Mouse (Mus musculus): ENCODE results near the gene Faah. TPM values are rescaled to one million over a fixed set of nuclear protein-coding genes. Genes with fewer than 3 reads are reported as not detected.

The Faah gene
- polyA plus RNA-seq, 1 experiment = 34.7 TPM

- DNase-seq = no peak
Observed at GRCm38 (mm10) chr4:116001206-116001605, 16.5 kb downstream of the Faah start.

GRCm38 (mm10) chr4:116000671-116001070 lies 17.1 kb downstream of the Faah start:
- Histone ChIP-seq H3K4me3 (ENCODE audit: insufficient read depth, low read depth, low read length) (no peak overlapping the region), H3K27ac (ENCODE audit: insufficient read depth, low read depth, low read length) (no peak overlapping the region), H3K36me3 (ENCODE audit: control insufficient read depth, insufficient read depth, low read length) (no peaks in the 10 kb centered on the region), H3K27me3 (replicated peaks; ENCODE audit: control insufficient read depth, insufficient read depth, low read length) (no peaks in the 10 kb centered on the region), H3K4me1 (ENCODE audit: control insufficient read depth, insufficient read depth, low read length) (no peaks in the 10 kb centered on the region)
- no peak for DNase-seq
- TF ChIP-seq POLR2A (IDR thresholded peaks at IDR 0.05; ENCODE audit: low read depth, low read length) = no peak
- TF ChIP-seq CTCF (conservative IDR thresholded peaks at IDR 0.05; ENCODE audit: insufficient read depth, insufficient read length, low read depth, low read length) = no peak
- 65% methylated on average over 6 of the region's 6 CpGs for WGBS

More at GRCm38 (mm10) chr4:116001206-116001605, 16.5 kb downstream of the Faah start:
- Histone ChIP-seq H3K27ac (ENCODE audit: insufficient read depth, low read depth, low read length) (no peak overlapping the region), H3K36me3 (ENCODE audit: control insufficient read depth, insufficient read depth, low read length) (no peaks in the 10 kb centered on the region), H3K4me3 (ENCODE audit: insufficient read depth, low read depth, low read length) (no peak overlapping the region), H3K27me3 (replicated peaks; ENCODE audit: control insufficient read depth, insufficient read depth, low read length) (no peaks in the 10 kb centered on the region), H3K4me1 (ENCODE audit: control insufficient read depth, insufficient read depth, low read length) (no peaks in the 10 kb centered on the region)
- TF ChIP-seq POLR2A (IDR thresholded peaks at IDR 0.05; ENCODE audit: low read depth, low read length) (no peak), CTCF (conservative IDR thresholded peaks at IDR 0.05; ENCODE audit: insufficient read depth, insufficient read length, low read depth, low read length) (no peak)
- 75% methylated on average over 4 of the region's 4 CpGs for WGBS

GRCm38 (mm10) chr4:115996729-115997128 lies 21.0 kb downstream of the Faah start:
- DNase-seq = no peak
- H3K4me3 ChIP-seq (ENCODE audit: insufficient read depth, low read depth, low read length) = no peak overlapping the region
- H3K36me3 ChIP-seq (ENCODE audit: control insufficient read depth, insufficient read depth, low read length) = no peaks in the 10 kb centered on the region
- H3K4me1 ChIP-seq (ENCODE audit: control insufficient read depth, insufficient read depth, low read length) = no peaks in the 10 kb centered on the region
- no peak for TF ChIP-seq POLR2A (IDR thresholded peaks at IDR 0.05; ENCODE audit: low read depth, low read length)
- H3K27me3 ChIP-seq (replicated peaks; ENCODE audit: control insufficient read depth, insufficient read depth, low read length) = no peaks in the 10 kb centered on the region
- H3K27ac ChIP-seq (ENCODE audit: insufficient read depth, low read depth, low read length) = no peak overlapping the region
- 46% methylated on average over 4 of the region's 4 CpGs for WGBS

GRCm38 (mm10) chr4:115995376-115995730 lies 22.4 kb downstream of the Faah start:
- no peaks in the 10 kb centered on the region for H3K36me3 ChIP-seq (ENCODE audit: control insufficient read depth, insufficient read depth, low read length)
- 80% methylated on average over 2 of the region's 2 CpGs for WGBS
- no peaks in the 10 kb centered on the region for H3K27me3 ChIP-seq (replicated peaks; ENCODE audit: control insufficient read depth, insufficient read depth, low read length)
- DNase-seq = no peak
- no peak overlapping the region for H3K4me3 ChIP-seq (ENCODE audit: insufficient read depth, low read depth, low read length)
- no peak for TF ChIP-seq POLR2A (IDR thresholded peaks at IDR 0.05; ENCODE audit: low read depth, low read length)
- TF ChIP-seq CTCF (conservative IDR thresholded peaks at IDR 0.05; ENCODE audit: insufficient read depth, insufficient read length, low read depth, low read length) = no peak
- H3K27ac ChIP-seq (ENCODE audit: insufficient read depth, low read depth, low read length) = no peak overlapping the region
- H3K4me1 ChIP-seq (ENCODE audit: control insufficient read depth, insufficient read depth, low read length) = no peaks in the 10 kb centered on the region

GRCm38 (mm10) chr4:115994662-115995375 lies 22.9 kb downstream of the Faah start:
- Histone ChIP-seq H3K36me3 (ENCODE audit: control insufficient read depth, insufficient read depth, low read length) (no peaks in the 10 kb centered on the region), H3K4me1 (ENCODE audit: control insufficient read depth, insufficient read depth, low read length) (no peaks in the 10 kb centered on the region), H3K27me3 (replicated peaks; ENCODE audit: control insufficient read depth, insufficient read depth, low read length) (no peaks in the 10 kb centered on the region), H3K27ac (ENCODE audit: insufficient read depth, low read depth, low read length) (no peak overlapping the region), H3K4me3 (ENCODE audit: insufficient read depth, low read depth, low read length) (no peak overlapping the region)
- no peak for TF ChIP-seq CTCF (conservative IDR thresholded peaks at IDR 0.05; ENCODE audit: insufficient read depth, insufficient read length, low read depth, low read length)
- TF ChIP-seq POLR2A (IDR thresholded peaks at IDR 0.05; ENCODE audit: low read depth, low read length) = no peak
- 85% methylated on average over 16 of the region's 16 CpGs for WGBS
- no peak for DNase-seq

- Histone ChIP-seq H3K36me3 (ENCODE audit: control insufficient read depth, insufficient read depth, low read length) (no peaks in the 10 kb centered on the region), H3K4me1 (ENCODE audit: control insufficient read depth, insufficient read depth, low read length) (no peaks in the 10 kb centered on the region), H3K27ac (ENCODE audit: insufficient read depth, low read depth, low read length) (no peak overlapping the region), H3K4me3 (ENCODE audit: insufficient read depth, low read depth, low read length) (no peak overlapping the region), H3K27me3 (replicated peaks; ENCODE audit: control insufficient read depth, insufficient read depth, low read length) (no peaks in the 10 kb centered on the region)
- 70% methylated on average over 7 of the region's 7 CpGs for WGBS
- DNase-seq = no peak
- TF ChIP-seq POLR2A (IDR thresholded peaks at IDR 0.05; ENCODE audit: low read depth, low read length) (no peak), CTCF (conservative IDR thresholded peaks at IDR 0.05; ENCODE audit: insufficient read depth, insufficient read length, low read depth, low read length) (no peak)
Observed at GRCm38 (mm10) chr4:115989382-115989781, 28.3 kb downstream of the Faah start.

- Histone ChIP-seq H3K36me3 (ENCODE audit: control insufficient read depth, insufficient read depth, low read length) (no peaks in the 10 kb centered on the region), H3K4me1 (ENCODE audit: control insufficient read depth, insufficient read depth, low read length) (no peaks in the 10 kb centered on the region), H3K4me3 (ENCODE audit: insufficient read depth, low read depth, low read length) (no peak overlapping the region), H3K27ac (ENCODE audit: insufficient read depth, low read depth, low read length) (no peak overlapping the region), H3K27me3 (replicated peaks; ENCODE audit: control insufficient read depth, insufficient read depth, low read length) (no peaks in the 10 kb centered on the region)
- DNase-seq = no peak
- TF ChIP-seq CTCF (conservative IDR thresholded peaks at IDR 0.05; ENCODE audit: insufficient read depth, insufficient read length, low read depth, low read length) (no peak), POLR2A (IDR thresholded peaks at IDR 0.05; ENCODE audit: low read depth, low read length) (no peak)
- WGBS = 78% methylated on average over 5 of the region's 5 CpGs
Observed at GRCm38 (mm10) chr4:115987858-115988530, 29.7 kb downstream of the Faah start.
